ENCODE assay signal across 37 mouse cellular contexts in the genomic region with DNA sequence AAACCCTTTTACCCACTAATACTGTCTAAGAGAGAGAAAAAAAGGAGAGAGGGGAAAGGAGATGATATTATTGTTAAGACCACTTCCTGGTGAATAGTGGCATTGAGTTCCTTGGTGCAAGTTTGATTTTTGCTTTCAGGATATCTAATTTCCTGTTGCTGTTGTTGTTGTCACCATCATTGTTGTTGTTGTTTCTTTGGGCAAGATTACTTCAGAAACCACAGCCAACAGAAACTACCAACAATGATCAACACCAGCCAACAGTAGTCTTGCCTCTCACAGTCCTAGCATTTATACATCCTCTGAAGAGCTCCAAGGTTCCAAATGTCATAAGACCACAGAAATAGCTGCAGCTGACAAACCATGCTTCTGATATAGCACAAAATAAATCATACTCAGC. TPM values are rescaled to one million over a fixed set of nuclear protein-coding genes. Genes with fewer than 3 reads are reported as not detected.
"Had no signal": no experiment of that assay in that cellular context is flagged by ENCODE, and none has a peak within 500 bp of the region (broad histone marks: within the 10 kb centered on the region; RNA-seq: fewer than 3 reads in every experiment).

No protein-coding gene starts in this region.

- H3K9me3 ChIP-seq: heart, embryonic 10.5 days; heart, embryonic 12.5 days; heart, embryonic 13.5 days; heart, embryonic 15.5 days; hindbrain, embryonic 10.5 days; hindbrain, embryonic 12.5 days; hindbrain, embryonic 13.5 days; hindbrain, embryonic 15.5 days; kidney, embryonic 15.5 days had no signal

- H3K27me3 ChIP-seq: heart, embryonic 12.5 days; heart, embryonic 13.5 days; heart, embryonic 15.5 days; hindbrain, embryonic 12.5 days; hindbrain, embryonic 13.5 days; hindbrain, embryonic 15.5 days; kidney, embryonic 15.5 days had no signal

- H3K4me2 ChIP-seq: heart, embryonic 11.5 days; heart, embryonic 12.5 days; heart, embryonic 13.5 days; heart, embryonic 15.5 days; hindbrain, embryonic 12.5 days; hindbrain, embryonic 13.5 days; hindbrain, embryonic 14.5 days; hindbrain, embryonic 15.5 days; kidney, embryonic 15.5 days had no signal

- ATAC-seq: hindbrain, embryonic 16.5 days; hindbrain, postnatal 0 days; inflammation-experienced regulatory T-cells, adult 6 months; intestine, embryonic 16.5 days; intestine, postnatal 0 days had no signal

- H3K4me1 ChIP-seq: heart, embryonic 10.5 days; heart, embryonic 12.5 days; heart, embryonic 13.5 days; heart, embryonic 15.5 days; hindbrain, embryonic 10.5 days; hindbrain, embryonic 12.5 days; hindbrain, embryonic 13.5 days; hindbrain, embryonic 15.5 days; kidney, embryonic 15.5 days had no signal

- H3K4me3 ChIP-seq: heart, embryonic 10.5 days; heart, embryonic 12.5 days; heart, embryonic 13.5 days; heart, embryonic 15.5 days; hindbrain, embryonic 10.5 days; hindbrain, embryonic 12.5 days; hindbrain, embryonic 13.5 days; hindbrain, embryonic 15.5 days; kidney, embryonic 15.5 days; layer of hippocampus, adult 2 months; left cerebral cortex, adult 2 months had no signal

- H3K9ac ChIP-seq: heart, embryonic 12.5 days; heart, embryonic 13.5 days; heart, embryonic 15.5 days; hindbrain, embryonic 12.5 days; hindbrain, embryonic 13.5 days; hindbrain, embryonic 14.5 days; hindbrain, embryonic 15.5 days; kidney, embryonic 15.5 days had no signal

- DNase-seq: heart, postnatal 10 days; heart, postnatal 14 days; heart, postnatal 36 days; heart, postnatal 4 days; kidney, adult 11 months; kidney, adult 18-20 months; kidney, adult 2 months; kidney, adult 8-10 months; kidney, adult 9 months; kidney, postnatal 14 days; kidney, postnatal 25 days; kidney, postnatal 36 days; kidney, postnatal 4 days; layer of hippocampus, adult 9-11 months; layer of hippocampus, postnatal 36 days had no signal

- H3K36me3 ChIP-seq: heart, embryonic 10.5 days; heart, embryonic 12.5 days; heart, embryonic 13.5 days; heart, embryonic 15.5 days; hindbrain, embryonic 10.5 days; hindbrain, embryonic 12.5 days; hindbrain, embryonic 13.5 days; hindbrain, embryonic 15.5 days; kidney, embryonic 15.5 days had no signal

- H3K27ac ChIP-seq: heart, embryonic 10.5 days; heart, embryonic 13.5 days; heart, embryonic 15.5 days; hindbrain, embryonic 10.5 days; hindbrain, embryonic 12.5 days; hindbrain, embryonic 13.5 days; hindbrain, embryonic 14.5 days; hindbrain, embryonic 15.5 days; hindbrain, postnatal 0 days; kidney, embryonic 15.5 days; kidney, postnatal 0 days; layer of hippocampus, adult 2 months; left cerebral cortex, adult 2 months had no signal

RNA-seq across cellular contexts. Expression of gene Slfn3, which starts 13.9 kb away (rescaled TPM):
- polyA plus RNA-seq: hindbrain, embryonic 14.5 days had no signal

RNA-seq across cellular contexts. Expression of gene Slfn4, which starts 30.0 kb away (rescaled TPM):
- polyA plus RNA-seq: heart, embryonic 10.5 days; heart, embryonic 11.5 days; heart, embryonic 12.5 days; heart, embryonic 13.5 days; heart, embryonic 14.5 days; hindbrain, embryonic 10.5 days; hindbrain, embryonic 11.5 days; hindbrain, embryonic 12.5 days; hindbrain, embryonic 13.5 days; hindbrain, embryonic 14.5 days; hindbrain, embryonic 15.5 days; hindbrain, embryonic 16.5 days; kidney, embryonic 14.5 days had no signal
